In the genomic region with DNA sequence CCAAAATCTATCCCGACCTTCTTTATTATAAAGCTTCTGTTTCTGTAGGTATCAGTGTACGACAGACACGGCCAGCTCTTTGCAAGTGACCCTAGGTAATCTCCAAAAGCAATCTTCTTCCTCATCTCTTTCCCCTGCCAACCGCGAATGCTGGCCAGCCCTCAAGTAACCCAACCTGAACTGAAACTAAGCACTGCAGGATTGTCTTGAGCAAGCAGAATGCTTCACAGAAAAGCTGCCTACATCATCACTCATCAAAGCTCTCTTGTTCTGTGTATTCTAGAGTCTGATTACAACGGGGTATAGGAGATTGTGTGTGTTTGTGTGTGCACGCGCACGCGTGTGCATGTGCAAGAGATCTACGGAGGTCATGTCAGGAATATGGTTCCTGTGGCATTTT, we compare ENCODE assay signal across 17 mouse cellular contexts.
DNase-seq lines count a peak whose midpoint lies in the region; ATAC-seq and TF ChIP-seq lines count a peak whose summit lies in the region.
"Had no signal": no experiment of that assay in that cellular context is flagged by ENCODE, and none has a peak within 500 bp of the region (broad histone marks: within the 10 kb centered on the region; RNA-seq: fewer than 3 reads in every experiment).

No protein-coding gene starts in this region.

- DNase-seq in gastrocnemius, adult 2 months = peak; percentile 72
- DNase-seq in gastrocnemius, adult 8-10 months (ENCODE audit: low spot score in 2 of 2) = no peak
- no peak for DNase-seq in liver, postnatal 0 days
- peak; percentile 27 for DNase-seq in CH12.LX (ENCODE audit: extremely low read depth)
- DNase-seq in adrenal gland, postnatal 10 days = no peak
- DNase-seq in thymus, postnatal 14 days = no peak
- DNase-seq: adrenal gland, adult 2 months; B cell, adult 2 months; cerebellum, adult 8-10 months; lung, postnatal 10 days; right cerebral cortex, postnatal 14 days had no signal

- no peaks in the 10 kb centered on the region for H3K4me1 ChIP-seq in liver, postnatal 0 days (ENCODE audit: insufficient read depth)
- peaks cover 7% of the 10 kb centered on the region for H3K4me1 ChIP-seq in liver, embryonic 12.5 days
- H3K4me1 ChIP-seq in CH12.LX (ENCODE audit: control insufficient read depth in 1 of 2, insufficient read depth in 2 of 2) = peaks cover 6 to 25% of the 10 kb centered on the region in 2 experiments

- no peaks in the 10 kb centered on the region for H3K27me3 ChIP-seq in liver, postnatal 0 days (ENCODE audit: insufficient read depth, low read length)
- H3K27me3 ChIP-seq in liver, embryonic 12.5 days (replicated peaks) = no peaks in the 10 kb centered on the region
- H3K27me3 ChIP-seq in CH12.LX (replicated peaks) = no peaks in the 10 kb centered on the region
- H3K27me3 ChIP-seq: forebrain, embryonic 13.5 days; heart, embryonic 12.5 days; midbrain, embryonic 12.5 days had no signal

- H3K9me3 ChIP-seq in liver, postnatal 0 days (ENCODE audit: low read length) = no peaks in the 10 kb centered on the region
- no peaks in the 10 kb centered on the region for H3K9me3 ChIP-seq in liver, embryonic 12.5 days (replicated peaks)
- no peaks in the 10 kb centered on the region for H3K9me3 ChIP-seq in CH12.LX (replicated peaks; ENCODE audit: low read length)
- H3K9me3 ChIP-seq: forebrain, embryonic 13.5 days; heart, embryonic 12.5 days; midbrain, embryonic 12.5 days had no signal

- no peak overlapping the region for H3K4me2 ChIP-seq in liver, postnatal 0 days (ENCODE audit: low read depth, low read length)
- H3K4me2 ChIP-seq in liver, embryonic 12.5 days = no peak overlapping the region
- H3K4me2 ChIP-seq in CH12.LX (ENCODE audit: insufficient read depth, low read depth, poor library complexity, severe bottlenecking) = peak overlapping the region; percentile 32
- H3K4me2 ChIP-seq: forebrain, embryonic 13.5 days; heart, embryonic 12.5 days; midbrain, embryonic 12.5 days had no signal

- H3K4me3 ChIP-seq in gastrocnemius, adult 2 months = peak overlapping the region; percentile 7; the same call in 1 of the 2 replicates
- H3K4me3 ChIP-seq in liver, postnatal 0 days (ENCODE audit: low read depth, low read length) = no peak overlapping the region
- no peak overlapping the region for H3K4me3 ChIP-seq in liver, embryonic 12.5 days
- H3K4me3 ChIP-seq in CH12.LX (replicated peaks in 1 of 3; ENCODE audit: low read depth in 2 of 3, low read length in 2 of 3, poor library complexity in 1 of 3) = no peak overlapping the region
- H3K4me3 ChIP-seq: forebrain, embryonic 13.5 days; heart, embryonic 12.5 days; midbrain, embryonic 12.5 days had no signal

- intact Hi-C loops in gastrocnemius, adult 2 months (cut with DNase I) = no loop called here

- no peak overlapping the region for H3K9ac ChIP-seq in liver, postnatal 0 days (replicated peaks)
- no peak overlapping the region for H3K9ac ChIP-seq in liver, embryonic 12.5 days
- no peak overlapping the region for H3K9ac ChIP-seq in CH12.LX (ENCODE audit: insufficient read depth, low read depth)
- H3K9ac ChIP-seq: forebrain, embryonic 13.5 days; heart, embryonic 12.5 days; midbrain, embryonic 12.5 days had no signal

- no peak for TF ChIP-seq CTCF in gastrocnemius, adult 2 months (IDR thresholded peaks at IDR 0.05)
- TF ChIP-seq CTCF in liver, postnatal 0 days (IDR thresholded peaks at IDR 0.05; ENCODE audit: low read depth) = no peak
- TF ChIP-seq CTCF in CH12.LX (conservative IDR thresholded peaks at IDR 0.05 in 1 of 2, IDR thresholded peaks at IDR 0.05 in 1 of 2; ENCODE audit: low read depth in 2 of 2, low read length in 2 of 2) = no peak

- TF ChIP-seq RAD21 in CH12.LX (IDR thresholded peaks at IDR 0.05; ENCODE audit: low read depth, low read length) = no peak

- H3K79me2 ChIP-seq in CH12.LX (replicated peaks; ENCODE audit: control insufficient read depth, extremely low read depth, insufficient read depth, poor library complexity, severe bottlenecking) = 0 out of 2 replicates have a peak, but pooled peaks cover 2% of the 10 kb centered on the region

- WGBS in liver, postnatal 0 days (ENCODE audit: insufficient replicate concordance) = 61% methylated on average over 11 of the region's 11 CpGs
- WGBS in liver, embryonic 12.5 days (ENCODE audit: insufficient replicate concordance) = 61% methylated on average over 11 of the region's 11 CpGs

- no peak for TF ChIP-seq EP300 in liver, postnatal 0 days (IDR thresholded peaks at IDR 0.05; ENCODE audit: low read depth)
- no peak for TF ChIP-seq EP300 in CH12.LX (IDR thresholded peaks at IDR 0.05; ENCODE audit: low read length)

- dilution Hi-C loops in CH12.LX (cut with MboI; ENCODE audit: extremely low pct_ligation_motif_present, extremely low pct_unique_long_range_greater_than_20kb, low sequenced_read_pairs) = no loop called here

- peaks cover 3% of the 10 kb centered on the region; the same call in 1 of the 2 replicates for H3K36me3 ChIP-seq in liver, postnatal 0 days (replicated peaks; ENCODE audit: insufficient read depth, low read length)
- peaks cover 3% of the 10 kb centered on the region; the same call in 1 of the 2 replicates for H3K36me3 ChIP-seq in liver, embryonic 12.5 days
- H3K36me3 ChIP-seq in CH12.LX (replicated peaks in 1 of 2; ENCODE audit: control insufficient read depth in 1 of 2, insufficient read depth in 1 of 2, low read length in 1 of 2) = peaks cover 4 to 15% of the 10 kb centered on the region in 2 experiments
- H3K36me3 ChIP-seq: midbrain, embryonic 12.5 days had no signal

- H3K27ac ChIP-seq in gastrocnemius, adult 2 months = 0 out of 2 replicates have a peak overlapping the region, but pooled peaks have one; percentile 21
- H3K27ac ChIP-seq in liver, postnatal 0 days (ENCODE audit: low read depth) = no peak overlapping the region
- H3K27ac ChIP-seq in liver, embryonic 12.5 days = no peak overlapping the region
- no peak overlapping the region for H3K27ac ChIP-seq in CH12.LX (ENCODE audit: insufficient read depth, low read depth)
- H3K27ac ChIP-seq: forebrain, embryonic 13.5 days; midbrain, embryonic 12.5 days had no signal

- in situ Hi-C loops in CH12.LX (cut with MboI; ENCODE audit: low pct_ligation_motif_present, low pct_unique_long_range_greater_than_20kb, low sequenced_read_pairs) = no loop called here

- TF ChIP-seq POLR2A in CH12.LX (IDR thresholded peaks at IDR 0.05; ENCODE audit: low read depth, low read length) = no peak

- ATAC-seq in liver, postnatal 0 days = peak; percentile 31; the same call in 1 of the 2 replicates
- ATAC-seq in liver, embryonic 12.5 days = no peak
- ATAC-seq in megakaryocyte progenitor cell, adult 5-6 weeks (replicated peaks; ENCODE audit: poor library complexity) = peak; percentile 83
- ATAC-seq: inflammation-experienced regulatory T-cells, adult 6 months had no signal

TF ChIP-seq in CH12.LX, 34 proteins besides CTCF, POLR2A, EP300 and RAD21:
- TF ChIP-seq USF2 (conservative IDR thresholded peaks at IDR 0.05; ENCODE audit: low read depth, low read length) = no peak
- peak; percentile 29; the same call in 1 of the 2 replicates for TF ChIP-seq IRF4 (IDR thresholded peaks at IDR 0.05; ENCODE audit: low read depth, low read length)
- no peak for TF ChIP-seq ELF1 (IDR thresholded peaks at IDR 0.05; ENCODE audit: low read depth, low read length)
- no peak for TF ChIP-seq MAX (IDR thresholded peaks at IDR 0.05; ENCODE audit: low read length)
- no peak for TF ChIP-seq ZC3H11A (IDR thresholded peaks at IDR 0.05; ENCODE audit: low read depth, low read length)
- TF ChIP-seq NELFE (IDR thresholded peaks at IDR 0.05; ENCODE audit: low read depth, low read length) = no peak

Comparison
In these comparisons a context has a peak if more than half of its experiments do, and no peak if none do; other contexts are left out.
1. DNase-seq: peak in gastrocnemius, adult 2 months (single experiment) and CH12.LX (single experiment); none in gastrocnemius, adult 8-10 months (0 of 2), liver, postnatal 0 days (single experiment), adrenal gland, postnatal 10 days (single experiment) and thymus, postnatal 14 days (single experiment).